Mouse (Mus musculus): ENCODE measurements around the gene Tsku. TPM values are rescaled to one million over a fixed set of nuclear protein-coding genes. Genes with fewer than 3 reads are reported as not detected.
A peak's percentile ranks its signal among the peaks of the same experiment; 100 is the strongest.

The Tsku gene
- 8.7 and 9.3 TPM in 2 replicates for polyA plus RNA-seq (2016; fragmentation: Nextera tagmentation; extraction: Ambion mirVana)

DNA sequence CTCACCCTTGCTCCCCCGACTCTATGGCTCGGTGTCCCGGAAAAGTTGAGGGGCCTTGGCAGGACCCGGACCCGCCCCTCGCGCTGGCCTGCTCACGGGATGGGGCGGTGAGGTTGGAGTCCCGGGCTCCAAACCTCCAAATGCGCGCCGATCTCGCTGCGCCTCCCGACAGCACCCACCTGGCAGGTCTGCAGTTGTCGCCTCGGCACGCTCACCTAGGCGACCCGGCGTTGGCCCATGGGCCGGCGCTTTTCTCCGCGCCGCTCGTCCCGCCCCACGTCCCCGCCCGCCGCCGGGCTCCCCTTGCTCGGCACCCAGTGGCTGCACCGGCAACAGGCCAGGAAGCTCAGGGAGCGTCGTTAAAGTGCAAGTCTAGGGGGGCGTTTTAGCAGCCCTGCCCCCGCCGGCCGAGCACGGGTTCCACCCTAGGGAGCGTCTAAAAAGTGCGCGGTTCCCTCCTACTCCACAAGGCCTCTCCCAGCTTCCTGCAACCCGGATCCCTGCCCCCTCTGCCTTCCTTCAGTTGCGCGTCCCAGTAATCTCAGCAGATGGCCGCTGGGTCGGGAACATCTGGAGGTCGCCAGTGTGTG is at the start of gene Tsku:
Gene Tsku, minus strand, starts transcription at position 266 of the 590 bp plus-strand sequence.
- peaks cover 57% of the 10 kb centered on the region for H3K4me1 ChIP-seq
- peaks cover 4% of the 10 kb centered on the region; the same call in 1 of the 2 replicates for H3K9me3 ChIP-seq
- H3K27ac ChIP-seq = peak within 1 kb of the TSS; percentile 90
- H3K4me3 ChIP-seq = peak within 1 kb of the TSS; percentile 63
- peaks cover 7% of the 10 kb centered on the region; the same call in 1 of the 2 replicates for H3K36me3 ChIP-seq (replicated peaks)
- no peaks in the 10 kb centered on the region; the same call in 1 of the 2 replicates for H3K27me3 ChIP-seq (ENCODE audit: poor library complexity, severe bottlenecking)
- WGBS = under 1% methylated on average over 52 of the region's 52 CpGs
- peak; percentile 96 for DNase-seq (ENCODE audit: extremely low spot score, low spot score)

DNA sequence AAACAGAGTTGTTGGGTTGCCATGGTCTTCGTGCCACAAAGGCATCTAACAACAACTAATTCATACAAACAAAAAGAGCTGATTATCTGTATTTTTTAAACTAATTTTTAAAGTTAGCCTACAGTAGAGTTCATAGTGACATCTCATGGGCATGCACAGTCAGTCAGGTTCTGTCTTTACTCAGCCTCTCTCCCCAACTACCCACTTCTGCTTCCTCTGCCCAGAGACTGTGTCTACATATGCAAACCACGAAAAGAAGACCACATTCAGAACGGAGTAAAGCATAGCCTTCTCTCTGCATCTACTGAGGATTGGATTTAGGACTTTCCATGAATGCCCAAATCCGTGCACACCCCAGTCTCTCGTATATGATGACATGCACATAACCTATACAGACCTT is 46.5 kb upstream of the Tsku start:
- WGBS = 84% methylated on average over 5 of the region's 5 CpGs
- no peaks in the 10 kb centered on the region for H3K36me3 ChIP-seq (replicated peaks)
- no peak overlapping the region for H3K4me3 ChIP-seq
- H3K27ac ChIP-seq = no peak overlapping the region
- H3K4me1 ChIP-seq = peaks cover 20% of the 10 kb centered on the region
- DNase-seq (ENCODE audit: extremely low spot score, low spot score) = no peak
- no peaks in the 10 kb centered on the region for H3K9me3 ChIP-seq
- H3K27me3 ChIP-seq (ENCODE audit: poor library complexity, severe bottlenecking) = no peaks in the 10 kb centered on the region

DNA sequence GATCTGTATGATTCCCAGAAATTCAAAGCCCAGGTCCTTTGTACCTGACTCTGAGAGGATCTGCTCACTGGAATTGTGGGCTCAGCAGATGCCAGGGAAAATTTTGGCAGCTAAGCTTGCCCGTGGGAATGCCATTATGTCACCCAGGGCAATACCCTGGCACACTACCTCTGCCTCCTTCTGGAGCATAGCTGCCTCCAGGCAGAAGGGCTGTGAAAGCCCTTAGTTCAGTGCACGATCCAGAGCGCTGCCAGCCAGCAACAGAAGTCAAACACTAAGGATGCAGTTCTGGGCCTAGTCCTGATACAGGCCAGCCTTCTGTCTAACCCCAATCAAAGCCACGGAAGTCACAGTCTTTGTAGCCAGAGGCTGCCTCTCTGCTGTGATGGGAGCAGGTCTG is 42.9 kb upstream of the Tsku start:
- no peak for DNase-seq (ENCODE audit: extremely low spot score, low spot score)
- WGBS = 67% methylated on average over 4 of the region's 4 CpGs
- no peak overlapping the region for H3K4me3 ChIP-seq
- peaks cover 24% of the 10 kb centered on the region for H3K4me1 ChIP-seq
- peaks cover 4% of the 10 kb centered on the region; the same call in 1 of the 2 replicates for H3K9me3 ChIP-seq
- H3K36me3 ChIP-seq (replicated peaks) = no peaks in the 10 kb centered on the region
- H3K27me3 ChIP-seq (ENCODE audit: poor library complexity, severe bottlenecking) = no peaks in the 10 kb centered on the region
- peak overlapping the region; percentile 32 for H3K27ac ChIP-seq

DNA sequence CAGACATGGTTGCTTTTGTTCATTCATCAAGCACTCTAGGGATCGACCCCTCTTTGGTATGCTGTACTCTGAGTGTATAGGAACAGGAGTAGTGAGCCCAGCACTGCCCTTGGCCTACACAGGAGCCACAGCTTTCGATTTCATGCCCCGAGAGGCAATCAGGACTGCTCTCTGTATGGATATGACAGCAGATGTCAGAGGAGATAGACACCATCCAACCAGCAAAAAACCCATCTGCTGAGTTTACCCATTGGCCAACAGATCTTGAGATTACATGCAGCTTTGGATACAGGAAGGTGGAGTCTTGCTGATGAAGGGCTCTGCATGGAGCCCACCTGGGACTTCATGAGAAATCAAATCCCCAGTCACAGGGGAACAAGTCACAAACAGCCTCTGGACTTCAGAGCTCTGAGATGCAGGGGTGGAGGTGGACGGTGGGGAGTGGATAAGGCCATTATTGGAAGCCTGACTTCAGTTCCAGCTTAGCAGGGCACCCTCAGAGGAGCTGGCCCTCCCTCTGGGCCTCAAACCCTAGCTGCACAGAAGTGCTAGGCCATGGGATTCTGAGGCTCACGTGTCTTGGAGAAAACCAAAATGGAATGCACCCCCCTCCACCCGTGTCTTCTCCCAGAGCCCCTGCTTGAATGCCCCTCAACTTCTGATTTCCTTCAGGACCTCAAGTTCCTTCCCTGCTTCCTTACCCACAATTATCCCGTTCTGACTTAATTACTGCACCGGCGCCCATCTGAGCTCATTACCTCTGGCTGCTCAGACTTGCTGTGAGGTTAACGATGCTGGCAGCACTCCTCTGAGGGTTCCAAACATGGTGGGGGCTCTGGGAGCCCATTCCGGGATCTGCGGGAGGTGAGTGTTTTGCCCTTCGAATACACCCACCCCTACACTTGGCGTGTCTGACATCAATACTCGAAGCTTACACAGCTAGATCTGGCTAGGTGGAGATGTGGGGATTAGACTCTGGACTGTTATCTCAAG is 41.8 kb upstream of the Tsku start:
- no peak overlapping the region for H3K27ac ChIP-seq
- H3K4me1 ChIP-seq = peaks cover 20% of the 10 kb centered on the region
- DNase-seq (ENCODE audit: extremely low spot score, low spot score) = no peak
- H3K4me3 ChIP-seq = no peak overlapping the region
- no peaks in the 10 kb centered on the region for H3K27me3 ChIP-seq (ENCODE audit: poor library complexity, severe bottlenecking)
- H3K9me3 ChIP-seq = peaks cover 4% of the 10 kb centered on the region; the same call in 1 of the 2 replicates
- WGBS = 56% methylated on average over 15 of the region's 15 CpGs
- no peaks in the 10 kb centered on the region for H3K36me3 ChIP-seq (replicated peaks)

DNA sequence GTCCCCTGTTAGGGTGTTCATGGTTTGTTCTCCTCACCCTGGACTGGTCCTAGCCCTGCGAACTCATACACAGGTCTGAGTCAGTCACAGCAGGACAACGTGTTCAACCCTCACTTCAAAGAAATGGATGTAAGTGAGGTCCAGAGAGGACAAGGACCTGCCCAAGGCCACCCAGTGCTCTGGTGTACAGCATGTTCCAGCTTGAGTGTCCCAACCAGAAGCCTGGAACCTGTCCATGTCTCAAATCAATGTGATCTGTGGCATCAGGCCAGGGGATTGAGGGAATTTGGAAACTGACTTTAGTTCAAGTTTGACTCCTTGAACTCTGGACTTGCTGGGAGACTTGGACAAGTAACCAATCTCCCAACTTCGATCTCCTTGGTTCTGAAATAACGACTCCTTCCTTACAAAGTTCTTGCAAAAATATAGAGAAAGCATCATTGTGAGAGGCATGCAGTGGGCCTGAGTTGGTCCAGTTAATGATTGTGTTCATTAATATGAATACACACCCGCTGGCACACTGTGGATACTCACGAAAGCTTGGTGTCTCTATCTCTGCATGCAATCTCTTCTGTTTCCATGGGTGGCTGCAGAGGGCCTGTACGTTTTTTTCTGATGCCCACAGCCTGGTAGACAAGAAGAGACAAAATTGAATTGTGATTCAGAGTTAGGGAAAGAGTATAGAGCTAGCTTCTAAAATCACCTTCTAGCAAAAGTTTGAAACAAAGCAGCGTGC is 31.5 kb upstream of the Tsku start:
- H3K4me1 ChIP-seq = 0 out of 2 replicates have a peak, but pooled peaks cover 3% of the 10 kb centered on the region
- H3K27me3 ChIP-seq (ENCODE audit: poor library complexity, severe bottlenecking) = no peaks in the 10 kb centered on the region
- 92% methylated on average over 8 of the region's 8 CpGs for WGBS
- H3K36me3 ChIP-seq (replicated peaks) = no peaks in the 10 kb centered on the region
- H3K4me3 ChIP-seq = no peak overlapping the region
- no peak overlapping the region for H3K27ac ChIP-seq
- no peak for DNase-seq (ENCODE audit: extremely low spot score, low spot score)
- no peaks in the 10 kb centered on the region for H3K9me3 ChIP-seq

DNA sequence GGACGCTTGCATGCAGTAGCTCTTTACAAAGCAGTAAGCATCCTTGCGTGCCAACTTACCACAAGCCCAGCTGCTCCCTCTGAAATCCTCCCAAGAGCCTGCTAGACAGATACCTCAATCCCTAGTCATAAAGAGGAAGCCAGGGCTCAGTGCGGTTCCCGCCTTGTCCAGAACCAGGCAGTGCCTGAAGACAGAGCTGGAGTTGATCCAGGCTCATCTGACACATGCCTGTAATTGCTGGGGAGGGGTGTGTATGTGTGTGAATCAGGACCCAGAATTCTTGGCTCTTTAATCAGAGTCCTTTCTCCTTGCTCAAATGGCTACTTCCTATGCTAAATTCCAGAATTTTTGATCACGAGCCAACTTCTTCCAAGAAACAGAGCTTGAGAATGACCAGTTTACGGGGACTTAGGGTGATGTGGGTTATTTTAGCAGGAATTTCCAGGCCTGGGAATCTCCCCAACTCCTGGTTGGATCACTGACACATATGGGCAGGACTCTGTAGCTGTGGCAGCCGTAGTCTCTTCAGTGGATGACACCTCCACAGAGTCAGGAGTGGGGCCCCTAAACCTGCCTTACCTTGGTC is 30.3 kb upstream of the Tsku start:
- no peaks in the 10 kb centered on the region for H3K27me3 ChIP-seq (ENCODE audit: poor library complexity, severe bottlenecking)
- 88% methylated on average over 7 of the region's 7 CpGs for WGBS

DNA sequence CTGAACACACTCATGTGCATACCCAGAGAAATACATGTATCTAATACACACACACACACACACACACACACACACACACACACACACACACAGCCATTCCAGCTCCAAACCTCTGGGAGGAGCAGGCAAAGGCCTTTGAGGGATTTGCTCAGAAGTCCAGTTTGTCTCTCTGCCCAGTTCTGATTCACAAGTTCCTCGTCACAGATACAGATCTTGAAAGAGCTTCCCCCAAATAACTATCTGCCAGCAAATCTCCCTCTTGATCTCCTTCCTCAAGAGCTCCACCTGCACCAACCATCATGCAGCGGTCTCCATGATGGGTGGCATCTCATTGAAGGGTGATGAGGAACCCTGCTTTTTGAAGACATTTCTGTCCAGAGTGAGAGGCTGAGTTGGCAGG is 29.4 kb upstream of the Tsku start:
- Histone ChIP-seq H3K27me3 (ENCODE audit: poor library complexity, severe bottlenecking) (no peaks in the 10 kb centered on the region), H3K4me3 (no peak overlapping the region), H3K36me3 (replicated peaks) (no peaks in the 10 kb centered on the region), H3K4me1 (no peaks in the 10 kb centered on the region), H3K9me3 (no peaks in the 10 kb centered on the region), H3K27ac (no peak overlapping the region)
- 79% methylated on average over 2 of the region's 2 CpGs for WGBS
- no peak for DNase-seq (ENCODE audit: extremely low spot score, low spot score)

More for the DNA sequence above, 30.3 kb upstream of the Tsku start:
- H3K4me1 ChIP-seq = 0 out of 2 replicates have a peak, but pooled peaks cover 3% of the 10 kb centered on the region
- no peak overlapping the region for H3K4me3 ChIP-seq
- no peaks in the 10 kb centered on the region for H3K36me3 ChIP-seq (replicated peaks)
- no peak for DNase-seq (ENCODE audit: extremely low spot score, low spot score)
- H3K9me3 ChIP-seq = no peaks in the 10 kb centered on the region
- no peak overlapping the region for H3K27ac ChIP-seq

DNA sequence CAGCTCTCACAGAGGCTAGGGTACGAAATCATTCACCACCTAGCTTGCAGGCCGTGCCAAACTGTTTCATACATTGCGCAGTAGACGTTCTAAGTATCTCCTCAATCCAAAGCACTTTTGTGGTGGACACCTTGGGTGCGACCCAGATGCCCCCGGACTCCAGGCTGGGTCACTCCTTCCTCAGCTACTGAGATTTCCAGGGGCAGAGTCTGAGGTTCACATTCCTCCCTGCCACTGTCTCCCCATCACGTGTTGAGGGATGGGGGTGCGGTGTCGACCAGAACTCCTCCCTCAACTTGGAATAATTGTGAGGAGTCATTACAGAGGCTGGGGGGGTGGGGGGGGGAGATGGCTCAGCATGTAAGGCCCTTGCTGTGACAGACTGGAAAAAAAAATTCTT is 28.5 kb upstream of the Tsku start:
- Histone ChIP-seq H3K36me3 (replicated peaks) (no peaks in the 10 kb centered on the region), H3K4me3 (no peak overlapping the region), H3K4me1 (no peaks in the 10 kb centered on the region), H3K9me3 (no peaks in the 10 kb centered on the region), H3K27ac (no peak overlapping the region), H3K27me3 (ENCODE audit: poor library complexity, severe bottlenecking) (no peaks in the 10 kb centered on the region)
- no peak for DNase-seq (ENCODE audit: extremely low spot score, low spot score)
- 85% methylated on average over 9 of the region's 9 CpGs for WGBS

DNA sequence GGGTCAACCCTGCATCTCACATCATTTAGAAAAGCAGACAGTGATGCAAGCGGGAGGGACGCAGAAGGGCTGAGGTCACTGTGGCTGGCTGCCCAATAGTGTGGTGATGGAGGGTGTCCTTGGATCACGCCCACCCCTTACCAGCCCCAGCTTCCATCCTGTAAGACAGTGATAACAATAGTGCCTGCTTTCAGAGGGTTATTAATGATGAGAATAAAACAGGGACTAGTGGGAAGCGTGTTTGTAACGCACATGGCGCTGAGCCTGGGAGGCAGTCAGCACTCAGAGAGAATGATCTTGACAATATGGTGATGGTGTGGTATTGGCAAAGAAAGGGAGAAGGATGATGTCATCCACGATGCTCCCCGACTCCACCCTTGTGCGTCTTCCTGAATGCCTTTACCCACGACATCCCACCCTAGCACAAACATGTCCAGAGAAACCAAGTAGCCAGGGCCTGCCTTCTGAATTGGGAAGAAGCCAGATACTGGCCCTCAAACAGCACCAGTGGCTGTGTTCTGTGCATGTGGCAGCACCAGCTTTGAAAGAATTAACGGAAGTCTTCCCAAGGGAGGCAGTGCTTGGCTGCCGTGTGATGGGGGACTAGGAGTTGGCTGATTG is 27.9 kb upstream of the Tsku start:
- Histone ChIP-seq H3K36me3 (replicated peaks) (no peaks in the 10 kb centered on the region), H3K4me3 (no peak overlapping the region), H3K4me1 (peaks cover 4% of the 10 kb centered on the region), H3K9me3 (no peaks in the 10 kb centered on the region), H3K27ac (no peak overlapping the region), H3K27me3 (ENCODE audit: poor library complexity, severe bottlenecking) (no peaks in the 10 kb centered on the region)
- WGBS = 87% methylated on average over 12 of the region's 12 CpGs
- DNase-seq (ENCODE audit: extremely low spot score, low spot score) = no peak

DNA sequence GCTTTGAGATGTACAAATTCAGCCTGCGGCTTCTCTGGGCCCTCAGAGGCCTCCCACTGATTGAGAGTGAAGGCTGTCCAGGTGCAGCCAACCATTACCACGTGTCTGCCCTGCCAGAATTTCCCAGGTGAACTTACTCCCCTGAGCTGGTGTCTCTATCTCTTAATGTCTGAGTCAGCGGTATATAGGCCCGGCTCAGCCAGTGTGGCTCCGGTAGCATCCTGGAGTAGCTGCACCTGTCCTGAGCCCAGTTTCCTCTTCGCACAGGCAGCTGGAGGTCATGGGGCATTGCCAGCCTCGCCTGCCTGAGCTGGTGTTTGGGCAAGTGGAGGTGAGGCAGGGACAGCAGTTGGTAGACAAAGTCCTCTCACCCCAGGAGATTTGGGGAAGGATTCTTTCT is 26.1 kb upstream of the Tsku start:
- DNase-seq (ENCODE audit: extremely low spot score, low spot score) = no peak
- no peak overlapping the region for H3K27ac ChIP-seq
- H3K27me3 ChIP-seq (ENCODE audit: poor library complexity, severe bottlenecking) = no peaks in the 10 kb centered on the region
- H3K9me3 ChIP-seq = no peaks in the 10 kb centered on the region
- 83% methylated on average over 7 of the region's 7 CpGs for WGBS
- peaks cover 13% of the 10 kb centered on the region for H3K4me1 ChIP-seq
- H3K36me3 ChIP-seq (replicated peaks) = no peaks in the 10 kb centered on the region
- no peak overlapping the region for H3K4me3 ChIP-seq

DNA sequence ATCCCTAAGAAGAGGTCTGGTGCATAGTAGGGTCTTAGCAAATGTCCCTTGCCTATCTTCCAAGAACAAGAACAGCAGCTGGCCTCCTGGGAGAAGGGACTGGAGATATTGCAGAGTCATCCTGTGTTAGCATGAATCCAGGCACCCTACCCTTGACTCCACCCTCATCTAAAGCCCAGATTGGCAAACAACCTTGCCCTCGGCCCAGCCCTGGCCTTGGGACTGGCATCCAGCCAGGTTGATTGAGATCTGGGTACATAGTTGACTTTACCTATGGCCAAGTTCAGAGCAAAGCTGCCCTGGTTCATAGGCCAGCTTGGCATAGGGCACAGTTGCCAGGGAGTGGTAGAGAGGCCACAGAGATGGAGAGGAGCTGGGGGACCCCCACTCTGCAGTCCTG is 24.0 kb upstream of the Tsku start:
- H3K36me3 ChIP-seq (replicated peaks) = no peaks in the 10 kb centered on the region
- H3K27me3 ChIP-seq (ENCODE audit: poor library complexity, severe bottlenecking) = no peaks in the 10 kb centered on the region
- peaks cover 17% of the 10 kb centered on the region for H3K4me1 ChIP-seq
- no peaks in the 10 kb centered on the region for H3K9me3 ChIP-seq
- 94% methylated on average over 1 of the region's 1 CpGs for WGBS
- H3K4me3 ChIP-seq = no peak overlapping the region
- DNase-seq (ENCODE audit: extremely low spot score, low spot score) = no peak
- H3K27ac ChIP-seq = no peak overlapping the region

DNA sequence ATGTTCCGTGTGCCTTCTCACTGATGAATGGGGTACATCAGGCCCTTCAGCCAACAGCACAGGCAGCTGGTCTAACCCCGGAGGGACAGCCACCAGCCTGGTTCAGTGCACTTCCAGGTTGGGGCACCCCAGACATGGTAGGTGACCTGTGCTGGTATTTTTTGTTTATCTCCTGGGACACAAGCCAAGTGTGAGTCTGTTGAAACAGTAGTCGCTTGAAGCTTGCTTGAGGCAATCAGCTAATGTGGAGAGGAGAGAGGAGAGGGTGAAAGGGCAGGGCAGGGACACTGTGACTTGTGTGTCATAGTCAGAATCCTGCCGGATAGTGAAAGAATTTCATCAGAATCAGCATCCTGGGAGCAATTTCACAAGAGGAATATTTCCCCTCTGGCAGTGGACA is 22.2 kb upstream of the Tsku start:
- no peaks in the 10 kb centered on the region for H3K36me3 ChIP-seq (replicated peaks)
- no peaks in the 10 kb centered on the region for H3K9me3 ChIP-seq
- H3K4me3 ChIP-seq = no peak overlapping the region
- no peak for DNase-seq (ENCODE audit: extremely low spot score, low spot score)
- WGBS = 77% methylated on average over 4 of the region's 4 CpGs
- no peaks in the 10 kb centered on the region for H3K27me3 ChIP-seq (ENCODE audit: poor library complexity, severe bottlenecking)
- peaks cover 19% of the 10 kb centered on the region for H3K4me1 ChIP-seq
- no peak overlapping the region for H3K27ac ChIP-seq

All from forebrain, embryonic 10.5 days (tissue).